Comparison of ENCODE assay signal across 1 mouse cellular context in genomic region chr14:45318426-45319236, GRCm38 (mm10).
TF ChIP-seq lines count a peak whose summit lies in the region.

TSS of gene Ero1l (minus strand) at chr14:45318771.

TF ChIP-seq in MEL, 35 proteins besides CTCF, POLR2A, EP300 and RAD21 (continued from another document):
- TF ChIP-seq MYC (IDR thresholded peaks at IDR 0.05; ENCODE audit: low read depth, low read length) (no peak; the same call in 1 of the 2 replicates), MYB (IDR thresholded peaks at IDR 0.05; ENCODE audit: low read depth, low read length) (no peak), TCF12 (IDR thresholded peaks at IDR 0.05; ENCODE audit: low read depth, low read length) (0 out of 2 replicates have a peak, but pooled peaks have one; percentile 22), TAL1 (IDR thresholded peaks at IDR 0.05; ENCODE audit: low read length) (no peak), ZNF384 (IDR thresholded peaks at IDR 0.05; ENCODE audit: low read depth, low read length) (no peak), ZKSCAN1 (IDR thresholded peaks at IDR 0.05; ENCODE audit: low read depth, low read length) (no peak), MAX (IDR thresholded peaks at IDR 0.05; ENCODE audit: low read length) (peak; percentile 50; the same call in 1 of the 2 replicates), NELFE (IDR thresholded peaks at IDR 0.05; ENCODE audit: low read depth, low read length) (peak; percentile 85)
TF ChIP-seq in MEL: peak in this region for 14.
